Mouse (Mus musculus): ENCODE results near the gene Fkbp11. TPM values are rescaled to one million over a fixed set of nuclear protein-coding genes. Genes with fewer than 3 reads are reported as not detected.

Gene Fkbp11
- polyA plus RNA-seq, 1 experiment from 2014 or later = 12.1 TPM

GRCm38 (mm10) chr15:98695726-98696125 is 32.3 kb downstream of the Fkbp11 start:
- no peak overlapping the region for H3K27ac ChIP-seq (ENCODE audit: low read depth, low read length)
- WGBS = 47% methylated on average over 9 of the region's 9 CpGs
- H3K4me2 ChIP-seq (ENCODE audit: low read depth) = no peak overlapping the region
- no peaks in the 10 kb centered on the region for H3K9me3 ChIP-seq (ENCODE audit: control insufficient read depth, low read length)
- no peaks in the 10 kb centered on the region for H3K36me3 ChIP-seq (ENCODE audit: control insufficient read depth, insufficient read depth, low read length)
- no peak for DNase-seq (ENCODE audit: low spot score)
- H3K9ac ChIP-seq (ENCODE audit: low read length) = no peak overlapping the region
- peaks cover 9% of the 10 kb centered on the region for H3K27me3 ChIP-seq (ENCODE audit: control insufficient read depth, insufficient read depth, low read length)
- no peak overlapping the region for H3K4me3 ChIP-seq (ENCODE audit: low read depth, low read length)
- no peak for ATAC-seq (ENCODE audit: insufficient read depth, low FRiP score, low TSS enrichment)
- peaks cover 13% of the 10 kb centered on the region for H3K4me1 ChIP-seq (ENCODE audit: control insufficient read depth, insufficient read depth, low read length)

- ATAC-seq (ENCODE audit: insufficient read depth, low FRiP score, low TSS enrichment) (no peak), DNase-seq (ENCODE audit: low spot score) (no peak)
- H3K27ac ChIP-seq (ENCODE audit: low read depth, low read length) = no peak overlapping the region
- H3K9ac ChIP-seq (ENCODE audit: low read length) = no peak overlapping the region
- H3K4me1 ChIP-seq (ENCODE audit: control insufficient read depth, insufficient read depth, low read length) = peaks cover 13% of the 10 kb centered on the region
- no peaks in the 10 kb centered on the region for H3K36me3 ChIP-seq (ENCODE audit: control insufficient read depth, insufficient read depth, low read length)
- H3K4me3 ChIP-seq (ENCODE audit: low read depth, low read length) = no peak overlapping the region
- H3K27me3 ChIP-seq (ENCODE audit: control insufficient read depth, insufficient read depth, low read length) = no peaks in the 10 kb centered on the region
- WGBS = 53% methylated on average over 11 of the region's 11 CpGs
- no peak overlapping the region for H3K4me2 ChIP-seq (ENCODE audit: low read depth)
- no peaks in the 10 kb centered on the region for H3K9me3 ChIP-seq (ENCODE audit: control insufficient read depth, low read length)
Observed at GRCm38 (mm10) chr15:98692171-98692715, 35.8 kb downstream of the Fkbp11 start.

- Histone ChIP-seq H3K27me3 (ENCODE audit: control insufficient read depth, insufficient read depth, low read length) (no peaks in the 10 kb centered on the region), H3K4me3 (ENCODE audit: low read depth, low read length) (no peak overlapping the region), H3K4me1 (ENCODE audit: control insufficient read depth, insufficient read depth, low read length) (peaks cover 13% of the 10 kb centered on the region), H3K4me2 (ENCODE audit: low read depth) (no peak overlapping the region), H3K9ac (ENCODE audit: low read length) (peak overlapping the region; percentile 18; the same call in 1 of the 2 replicates), H3K36me3 (ENCODE audit: control insufficient read depth, insufficient read depth, low read length) (no peaks in the 10 kb centered on the region), H3K9me3 (ENCODE audit: control insufficient read depth, low read length) (no peaks in the 10 kb centered on the region), H3K27ac (ENCODE audit: low read depth, low read length) (no peak overlapping the region)
- DNase-seq (ENCODE audit: low spot score) (peak; percentile 53), ATAC-seq (ENCODE audit: insufficient read depth, low FRiP score, low TSS enrichment) (no peak)
- WGBS = 15% methylated on average over 7 of the region's 7 CpGs
Observed at GRCm38 (mm10) chr15:98691486-98692147, 36.4 kb downstream of the Fkbp11 start.

GRCm38 (mm10) chr15:98689682-98690081 is 38.3 kb downstream of the Fkbp11 start:
- no peak overlapping the region for H3K27ac ChIP-seq (ENCODE audit: low read depth, low read length)
- no peak overlapping the region for H3K4me3 ChIP-seq (ENCODE audit: low read depth, low read length)
- no peak for ATAC-seq (ENCODE audit: insufficient read depth, low FRiP score, low TSS enrichment)
- no peak overlapping the region for H3K4me2 ChIP-seq (ENCODE audit: low read depth)
- 79% methylated on average over 2 of the region's 2 CpGs for WGBS
- H3K36me3 ChIP-seq (ENCODE audit: control insufficient read depth, insufficient read depth, low read length) = no peaks in the 10 kb centered on the region
- peaks cover 13% of the 10 kb centered on the region for H3K4me1 ChIP-seq (ENCODE audit: control insufficient read depth, insufficient read depth, low read length)
- H3K27me3 ChIP-seq (ENCODE audit: control insufficient read depth, insufficient read depth, low read length) = no peaks in the 10 kb centered on the region
- H3K9me3 ChIP-seq (ENCODE audit: control insufficient read depth, low read length) = no peaks in the 10 kb centered on the region
- no peak overlapping the region for H3K9ac ChIP-seq (ENCODE audit: low read length)
- no peak for DNase-seq (ENCODE audit: low spot score)

GRCm38 (mm10) chr15:98685926-98686325 is 42.1 kb downstream of the Fkbp11 start:
- WGBS = 70% methylated on average over 3 of the region's 3 CpGs
- no peaks in the 10 kb centered on the region for H3K27me3 ChIP-seq (ENCODE audit: control insufficient read depth, insufficient read depth, low read length)
- DNase-seq (ENCODE audit: low spot score) = no peak
- no peak overlapping the region for H3K4me2 ChIP-seq (ENCODE audit: low read depth)
- no peak overlapping the region for H3K4me3 ChIP-seq (ENCODE audit: low read depth, low read length)
- no peak overlapping the region for H3K27ac ChIP-seq (ENCODE audit: low read depth, low read length)
- no peaks in the 10 kb centered on the region for H3K9me3 ChIP-seq (ENCODE audit: control insufficient read depth, low read length)
- no peaks in the 10 kb centered on the region for H3K36me3 ChIP-seq (ENCODE audit: control insufficient read depth, insufficient read depth, low read length)
- H3K4me1 ChIP-seq (ENCODE audit: control insufficient read depth, insufficient read depth, low read length) = peaks cover 2% of the 10 kb centered on the region
- no peak overlapping the region for H3K9ac ChIP-seq (ENCODE audit: low read length)
- ATAC-seq (ENCODE audit: insufficient read depth, low FRiP score, low TSS enrichment) = no peak

- WGBS = 100% methylated on average over 1 of the region's 1 CpGs
- no peaks in the 10 kb centered on the region for H3K4me1 ChIP-seq (ENCODE audit: control insufficient read depth, insufficient read depth, low read length)
- H3K27ac ChIP-seq (ENCODE audit: low read depth, low read length) = no peak overlapping the region
- no peak for DNase-seq (ENCODE audit: low spot score)
- no peaks in the 10 kb centered on the region for H3K9me3 ChIP-seq (ENCODE audit: control insufficient read depth, low read length)
- no peak overlapping the region for H3K4me2 ChIP-seq (ENCODE audit: low read depth)
- no peaks in the 10 kb centered on the region for H3K27me3 ChIP-seq (ENCODE audit: control insufficient read depth, insufficient read depth, low read length)
- no peak overlapping the region for H3K9ac ChIP-seq (ENCODE audit: low read length)
- no peak overlapping the region for H3K4me3 ChIP-seq (ENCODE audit: low read depth, low read length)
- ATAC-seq (ENCODE audit: insufficient read depth, low FRiP score, low TSS enrichment) = no peak
- no peaks in the 10 kb centered on the region for H3K36me3 ChIP-seq (ENCODE audit: control insufficient read depth, insufficient read depth, low read length)
Observed at GRCm38 (mm10) chr15:98683746-98684145, 44.3 kb downstream of the Fkbp11 start.

- 77% methylated on average over 10 of the region's 10 CpGs for WGBS
- no peaks in the 10 kb centered on the region for H3K9me3 ChIP-seq (ENCODE audit: control insufficient read depth, low read length)
- ATAC-seq (ENCODE audit: insufficient read depth, low FRiP score, low TSS enrichment) = no peak
Observed at GRCm38 (mm10) chr15:98683177-98683576, 44.8 kb downstream of the Fkbp11 start.

GRCm38 (mm10) chr15:98681633-98682032 is 46.4 kb downstream of the Fkbp11 start:
- DNase-seq (ENCODE audit: low spot score) = no peak
- WGBS = 87% methylated on average over 7 of the region's 7 CpGs
- H3K27ac ChIP-seq (ENCODE audit: low read depth, low read length) = no peak overlapping the region

More at GRCm38 (mm10) chr15:98683177-98683576, 44.8 kb downstream of the Fkbp11 start:
- H3K4me1 ChIP-seq (ENCODE audit: control insufficient read depth, insufficient read depth, low read length) = no peaks in the 10 kb centered on the region
- no peak overlapping the region for H3K27ac ChIP-seq (ENCODE audit: low read depth, low read length)
- H3K4me2 ChIP-seq (ENCODE audit: low read depth) = no peak overlapping the region
- H3K4me3 ChIP-seq (ENCODE audit: low read depth, low read length) = no peak overlapping the region
- no peaks in the 10 kb centered on the region for H3K27me3 ChIP-seq (ENCODE audit: control insufficient read depth, insufficient read depth, low read length)
- no peaks in the 10 kb centered on the region for H3K36me3 ChIP-seq (ENCODE audit: control insufficient read depth, insufficient read depth, low read length)
- H3K9ac ChIP-seq (ENCODE audit: low read length) = no peak overlapping the region
- DNase-seq (ENCODE audit: low spot score) = no peak

GRCm38 (mm10) chr15:98680660-98681059 is 47.3 kb downstream of the Fkbp11 start:
- H3K4me1 ChIP-seq (ENCODE audit: control insufficient read depth, insufficient read depth, low read length) = peaks cover 13% of the 10 kb centered on the region
- WGBS = 89% methylated on average over 8 of the region's 8 CpGs
- H3K4me3 ChIP-seq (ENCODE audit: low read depth, low read length) = no peak overlapping the region

More at GRCm38 (mm10) chr15:98681633-98682032, 46.4 kb downstream of the Fkbp11 start:
- Histone ChIP-seq H3K4me1 (ENCODE audit: control insufficient read depth, insufficient read depth, low read length) (peaks cover 7% of the 10 kb centered on the region), H3K36me3 (ENCODE audit: control insufficient read depth, insufficient read depth, low read length) (no peaks in the 10 kb centered on the region), H3K9ac (ENCODE audit: low read length) (no peak overlapping the region), H3K4me2 (ENCODE audit: low read depth) (no peak overlapping the region), H3K9me3 (ENCODE audit: control insufficient read depth, low read length) (no peaks in the 10 kb centered on the region), H3K4me3 (ENCODE audit: low read depth, low read length) (no peak overlapping the region), H3K27me3 (ENCODE audit: control insufficient read depth, insufficient read depth, low read length) (peaks cover 4% of the 10 kb centered on the region; the same call in 1 of the 2 replicates)
- ATAC-seq (ENCODE audit: insufficient read depth, low FRiP score, low TSS enrichment) = no peak

More at GRCm38 (mm10) chr15:98680660-98681059, 47.3 kb downstream of the Fkbp11 start:
- no peaks in the 10 kb centered on the region for H3K9me3 ChIP-seq (ENCODE audit: control insufficient read depth, low read length)
- no peak overlapping the region for H3K27ac ChIP-seq (ENCODE audit: low read depth, low read length)
- no peak for DNase-seq (ENCODE audit: low spot score)
- no peaks in the 10 kb centered on the region for H3K36me3 ChIP-seq (ENCODE audit: control insufficient read depth, insufficient read depth, low read length)
- H3K9ac ChIP-seq (ENCODE audit: low read length) = no peak overlapping the region
- no peak for ATAC-seq (ENCODE audit: insufficient read depth, low FRiP score, low TSS enrichment)
- peaks cover 10% of the 10 kb centered on the region; the same call in 1 of the 2 replicates for H3K27me3 ChIP-seq (ENCODE audit: control insufficient read depth, insufficient read depth, low read length)
- H3K4me2 ChIP-seq (ENCODE audit: low read depth) = no peak overlapping the region
